Mouse (Mus musculus) embryonic fibroblast, embryonic 13.5 days (primary cell): ENCODE measurements around the gene Gdf7.

Experiments used
- CTCF ChIP-seq: IDR thresholded peaks from 2 replicates; pipeline ENCODE4 v1.5.1; 2011; ENCODE audit warnings: mild to moderate bottlenecking, control low read depth, low read length, moderate library complexity, borderline replicate concordance; ENCODE audit not compliant: insufficient read depth
- POLR2A ChIP-seq: IDR thresholded peaks from 2 replicates; pipeline ENCODE4 v1.6.1; 2011; ENCODE audit warnings: low read depth, mild to moderate bottlenecking, control low read depth, low read length, moderate library complexity

DNA sequence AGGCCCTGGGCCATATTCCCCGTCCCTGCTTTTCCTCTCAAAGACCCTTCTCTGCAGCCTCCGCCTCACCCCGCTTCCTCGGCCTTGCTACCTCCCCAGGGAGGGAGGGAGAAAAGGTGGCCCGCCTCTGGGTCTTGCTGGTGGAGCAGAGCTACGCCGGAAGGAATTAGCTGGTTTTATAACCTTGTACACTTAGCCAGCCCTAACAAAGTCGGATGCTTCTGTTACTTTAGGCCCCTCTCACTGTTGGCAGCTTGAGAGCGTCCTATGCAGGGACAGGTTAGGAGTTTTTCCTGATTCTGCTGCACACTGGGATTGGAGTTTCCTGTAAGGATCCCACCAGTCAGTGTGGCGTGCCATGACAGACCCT, 1.7 kb downstream of the Gdf7 start:
- TF ChIP-seq CTCF (no peak), POLR2A (no peak)
